Mouse (Mus musculus): ENCODE results near the gene Tcf20.
A peak's percentile ranks its signal among the peaks of the same experiment; 100 is the strongest.

Gene Tcf20

GRCm38 (mm10) chr15:82958253-82958701 lies 29.4 kb downstream of the Tcf20 start:
- DNase-seq (ENCODE audit: low spot score), result no peak

GRCm38 (mm10) chr15:82956721-82957120 lies 31.0 kb downstream of the Tcf20 start:
- no peak for DNase-seq (ENCODE audit: low spot score)

DNA sequence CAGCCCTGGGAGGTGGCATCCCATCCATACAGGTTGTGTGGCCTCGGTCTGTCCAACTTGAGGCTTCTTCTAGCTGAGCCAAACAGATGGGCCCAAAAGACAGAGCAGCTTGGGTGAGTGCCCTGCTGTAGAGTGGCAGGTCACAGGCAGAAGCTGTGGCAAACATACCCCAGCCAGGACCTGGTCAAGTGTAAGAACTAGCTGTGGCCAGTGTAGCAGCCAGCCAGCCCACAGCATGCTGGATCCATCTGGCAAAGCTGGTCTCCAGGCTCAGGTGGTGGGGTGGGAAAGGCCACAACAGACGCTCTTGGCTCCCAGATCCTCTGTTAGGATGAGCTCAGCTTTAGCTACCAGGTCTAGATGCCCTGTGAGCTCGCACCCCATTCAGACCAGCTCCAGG lies 31.4 kb downstream of the Tcf20 start:
- no peak for DNase-seq (ENCODE audit: low spot score)

DNA sequence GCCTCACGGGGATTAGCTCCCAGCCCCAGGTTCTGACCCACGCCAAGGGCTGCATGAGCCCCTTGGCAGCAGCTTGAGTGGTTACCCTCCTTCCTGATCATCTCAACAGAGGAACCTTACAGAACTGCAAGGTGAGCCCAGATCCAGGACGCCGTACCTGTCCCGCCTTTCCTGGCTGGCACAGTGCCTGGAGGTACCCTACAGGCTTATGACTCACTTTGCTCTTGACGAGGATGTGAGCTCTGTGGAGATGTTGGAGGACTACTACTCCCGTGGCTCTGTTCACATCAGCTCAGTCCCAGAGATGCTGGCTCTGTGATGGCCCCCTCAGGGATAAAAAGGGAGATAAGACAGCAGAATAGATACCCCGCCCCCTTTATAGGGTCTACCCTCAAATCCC lies 32.4 kb downstream of the Tcf20 start:
- DNase-seq (ENCODE audit: low spot score), result no peak

DNA sequence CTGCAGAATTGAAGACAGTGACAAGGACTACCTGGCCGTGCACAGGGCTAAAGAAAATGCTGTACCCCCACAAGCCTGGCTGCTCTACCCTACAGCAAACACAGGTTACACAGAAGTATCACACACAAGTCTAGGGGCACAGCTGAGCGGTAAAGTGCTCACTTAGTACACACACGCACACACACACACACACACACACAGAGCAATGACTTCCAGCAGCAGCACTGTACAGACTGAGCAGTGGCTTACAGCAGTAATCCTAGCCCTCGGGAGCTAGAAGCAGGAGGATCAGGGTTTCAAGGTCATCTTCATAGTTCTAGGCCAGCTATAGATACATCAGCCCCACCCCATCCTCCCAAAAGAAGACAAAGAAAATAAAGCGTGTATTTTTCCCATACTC lies 33.6 kb downstream of the Tcf20 start:
- DNase-seq (ENCODE audit: low spot score), result no peak

DNA sequence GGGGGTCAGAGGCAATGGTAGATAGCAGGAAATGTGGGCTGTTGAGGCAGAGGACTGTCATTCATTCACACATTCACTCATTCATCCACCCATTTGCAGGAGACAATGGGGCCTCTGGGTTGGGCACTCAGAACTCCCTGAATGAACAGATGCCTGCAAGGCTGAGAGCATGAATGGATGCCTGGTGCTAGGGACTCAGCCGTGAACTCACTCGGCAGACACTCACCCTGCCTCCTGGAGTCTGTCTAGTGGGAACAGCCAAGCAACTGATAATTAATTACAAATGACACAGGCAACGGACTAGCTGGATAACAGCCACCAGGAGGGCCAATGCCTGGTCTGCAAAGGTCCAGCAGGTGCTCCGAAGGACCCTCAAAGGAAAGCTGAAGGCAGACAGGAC lies 34.6 kb downstream of the Tcf20 start:
- DNase-seq (ENCODE audit: low spot score), result no peak

- DNase-seq (ENCODE audit: low spot score), result peak; percentile 74
Measured at GRCm38 (mm10) chr15:82952292-82952705, 35.4 kb downstream of the Tcf20 start.

DNA sequence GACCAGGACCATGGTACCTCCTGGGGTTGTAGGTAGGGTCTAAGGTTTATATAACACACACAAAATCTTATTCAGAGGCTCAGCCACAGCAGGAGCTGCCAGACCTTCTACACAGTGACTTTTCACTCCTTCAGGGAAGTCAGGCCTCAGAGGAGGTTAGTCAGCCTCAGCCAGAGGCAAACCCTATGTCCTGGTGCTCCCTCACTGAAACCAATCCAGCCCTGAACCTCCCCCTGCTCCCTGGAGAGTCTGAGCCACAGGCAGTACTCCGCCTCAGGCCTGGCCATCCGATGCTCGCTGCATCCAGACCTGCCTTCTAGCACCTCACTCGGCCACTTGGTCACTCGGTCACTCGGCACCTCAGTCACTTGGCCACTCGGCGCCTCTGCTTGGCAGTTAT lies 37.4 kb downstream of the Tcf20 start:
- no peak for DNase-seq (ENCODE audit: low spot score)

- DNase-seq (ENCODE audit: low spot score), result no peak
Measured at GRCm38 (mm10) chr15:82947431-82947830, 40.2 kb downstream of the Tcf20 start.

DNA sequence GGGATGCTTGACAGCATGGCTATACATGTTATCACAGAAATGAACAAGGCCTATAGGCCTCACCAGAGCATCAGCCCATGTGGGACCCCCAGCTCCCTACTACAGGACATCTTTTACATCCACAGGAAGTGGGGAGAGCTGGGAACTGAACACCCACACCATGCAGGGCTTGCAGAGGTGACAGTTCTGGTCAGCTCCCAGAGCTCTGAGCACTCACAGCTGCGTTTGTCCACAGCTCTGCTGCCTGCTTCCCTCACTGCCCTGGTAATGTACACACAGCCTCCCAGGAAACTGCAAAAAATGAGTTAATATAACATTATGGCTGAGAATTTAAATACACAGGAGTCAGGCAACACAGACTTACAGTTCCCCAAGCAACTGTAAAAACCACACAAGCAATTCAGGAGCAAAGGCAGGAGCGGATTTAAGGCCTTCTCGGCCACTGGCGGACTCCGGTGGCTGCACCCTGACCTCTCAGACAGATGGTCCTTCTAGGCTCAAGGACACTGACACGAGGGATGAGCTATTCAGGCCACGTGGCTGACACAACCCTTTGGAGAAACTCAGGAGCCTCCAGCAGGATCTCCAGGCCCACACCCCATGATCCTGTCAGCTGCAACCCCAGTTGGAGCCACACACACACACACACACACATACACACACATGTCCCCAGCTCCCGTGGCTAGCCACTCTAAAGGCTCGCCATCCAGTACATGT lies 43.0 kb downstream of the Tcf20 start:
- DNase-seq (ENCODE audit: low spot score), result no peak

DNA sequence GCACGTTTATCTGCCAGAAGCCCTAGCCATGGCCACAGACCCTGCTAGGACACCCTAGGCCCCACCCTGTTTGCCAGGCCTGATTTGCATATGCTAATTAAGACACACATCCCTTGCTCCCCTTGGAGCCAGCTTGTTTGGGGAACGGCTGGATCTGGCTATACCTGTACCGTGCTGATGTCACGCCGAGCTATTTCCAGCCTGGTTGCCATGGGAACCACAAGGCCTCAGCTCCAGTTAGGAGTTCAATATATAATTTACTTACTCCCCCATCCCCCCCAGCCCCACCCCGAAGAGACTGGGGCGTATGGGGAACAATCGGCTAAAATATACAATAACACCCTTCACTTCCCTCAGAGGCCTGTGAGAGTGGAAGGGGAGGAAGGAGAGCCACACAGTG lies 45.9 kb downstream of the Tcf20 start:
- DNase-seq (ENCODE audit: low spot score), result no peak

GRCm38 (mm10) chr15:82940494-82941214 lies 47.0 kb downstream of the Tcf20 start:
- no peak for DNase-seq (ENCODE audit: low spot score)

DNA sequence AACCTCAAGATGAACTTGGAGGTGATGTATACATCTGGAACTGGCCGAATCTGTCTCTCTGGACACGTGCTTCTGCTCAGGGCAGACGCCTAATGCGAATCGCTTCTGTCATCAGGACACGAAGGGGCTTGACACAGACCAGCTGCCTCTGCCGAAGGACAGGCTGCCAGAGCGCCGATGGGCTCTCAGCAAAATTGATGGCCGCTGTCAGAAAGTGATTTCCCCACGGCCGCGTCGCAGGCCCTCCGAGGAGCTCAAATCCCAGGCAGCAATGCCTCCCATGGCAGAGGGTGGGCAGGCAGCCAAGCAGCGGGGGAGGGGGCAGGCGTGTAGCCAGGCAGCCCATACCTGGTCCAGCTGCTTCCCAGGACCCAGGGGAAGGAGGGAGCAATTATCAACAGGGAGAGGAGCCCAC lies 49.5 kb downstream of the Tcf20 start:
- DNase-seq (ENCODE audit: low spot score), result peak; percentile 63

DNA sequence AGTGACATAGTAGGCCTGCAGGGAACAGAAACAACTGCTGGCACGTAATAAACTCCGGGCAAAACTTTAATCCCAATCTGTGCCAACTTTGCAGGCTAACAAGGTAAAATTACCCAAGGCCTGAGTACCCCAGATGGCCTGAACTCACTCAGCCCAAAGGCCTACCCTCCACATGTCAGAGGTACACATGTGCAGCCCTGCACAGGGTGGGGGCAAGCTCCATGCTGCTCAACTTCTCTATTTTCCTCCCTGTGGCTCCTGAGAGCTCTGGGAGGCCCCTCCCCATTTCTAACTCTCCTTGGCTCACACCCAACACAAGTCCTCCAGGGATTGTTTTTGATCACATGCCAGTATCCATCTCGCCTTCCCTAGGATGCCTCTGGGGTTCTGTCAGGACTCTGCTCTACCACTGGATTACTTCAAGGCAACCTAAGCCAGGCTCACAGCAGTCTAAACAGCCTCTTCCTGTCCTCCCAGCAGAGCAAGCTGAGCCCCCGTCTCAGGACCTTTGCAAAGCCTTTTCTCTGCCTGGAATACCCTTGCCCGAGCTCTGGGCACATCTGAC lies 50.2 kb downstream of the Tcf20 start:
- no peak for DNase-seq (ENCODE audit: low spot score)

- no peak for DNase-seq (ENCODE audit: low spot score)
Measured at GRCm38 (mm10) chr15:82934971-82935370, 52.7 kb downstream of the Tcf20 start.

DNA sequence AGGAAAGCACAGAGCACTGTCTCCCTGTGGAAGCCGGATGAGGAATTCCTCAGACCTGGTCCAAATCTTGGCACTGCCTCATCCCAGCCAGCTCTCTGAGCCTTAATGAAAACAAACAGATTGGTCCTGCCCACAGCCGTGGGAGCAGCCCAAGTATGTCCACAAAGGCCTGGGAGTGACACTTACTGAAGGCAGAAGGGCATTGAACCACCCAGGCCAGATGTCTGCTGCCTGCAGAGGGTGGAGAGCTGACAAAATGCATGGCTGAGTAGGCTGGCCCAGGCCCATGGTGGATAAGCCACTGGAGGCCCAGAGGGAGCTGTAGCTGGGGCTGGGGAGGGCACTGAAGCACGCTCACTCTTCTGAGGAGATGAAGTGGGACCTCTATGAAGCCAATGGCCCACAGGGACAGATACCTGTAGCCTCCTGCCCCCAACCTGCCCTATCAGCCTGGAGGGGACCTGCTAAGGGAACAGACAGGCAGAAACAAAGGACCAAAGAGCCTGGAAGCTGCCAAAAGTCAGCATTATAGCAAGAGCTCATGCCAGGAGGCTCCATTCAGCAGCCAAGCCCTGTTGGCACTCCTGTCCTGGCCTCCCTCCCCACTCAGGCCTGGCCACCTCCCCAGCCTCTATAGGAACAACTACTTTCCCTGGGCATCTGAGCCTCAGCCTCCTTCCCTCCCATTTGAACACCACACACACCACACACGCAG lies 54.6 kb downstream of the Tcf20 start:
- no peak for DNase-seq (ENCODE audit: low spot score)

- DNase-seq (ENCODE audit: low spot score), result no peak
Measured at GRCm38 (mm10) chr15:82931436-82931835, 56.2 kb downstream of the Tcf20 start.

DNA sequence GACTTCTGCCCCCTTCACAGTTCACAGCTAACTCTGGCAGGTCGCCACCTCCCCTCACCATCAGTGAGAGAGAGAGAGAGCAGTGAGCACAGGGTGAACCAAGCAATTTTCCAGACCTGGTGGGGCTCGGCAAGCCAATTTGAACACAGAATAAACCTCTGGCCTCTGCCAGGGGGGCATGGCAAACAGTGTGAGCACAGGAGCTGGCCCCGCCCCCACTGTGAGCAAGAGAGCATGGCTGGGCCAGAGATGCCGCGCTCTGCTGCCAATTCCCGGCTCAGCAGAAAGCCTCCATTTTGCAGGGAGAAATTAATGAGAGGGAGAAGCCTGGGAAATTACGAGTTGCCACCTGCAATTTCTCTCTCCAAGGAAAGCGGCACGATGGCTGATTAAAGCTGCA lies 58.1 kb downstream of the Tcf20 start:
- no peak for DNase-seq (ENCODE audit: low spot score)

GRCm38 (mm10) chr15:82928844-82929243 lies 58.8 kb downstream of the Tcf20 start:
- DNase-seq (ENCODE audit: low spot score), result no peak

DNA sequence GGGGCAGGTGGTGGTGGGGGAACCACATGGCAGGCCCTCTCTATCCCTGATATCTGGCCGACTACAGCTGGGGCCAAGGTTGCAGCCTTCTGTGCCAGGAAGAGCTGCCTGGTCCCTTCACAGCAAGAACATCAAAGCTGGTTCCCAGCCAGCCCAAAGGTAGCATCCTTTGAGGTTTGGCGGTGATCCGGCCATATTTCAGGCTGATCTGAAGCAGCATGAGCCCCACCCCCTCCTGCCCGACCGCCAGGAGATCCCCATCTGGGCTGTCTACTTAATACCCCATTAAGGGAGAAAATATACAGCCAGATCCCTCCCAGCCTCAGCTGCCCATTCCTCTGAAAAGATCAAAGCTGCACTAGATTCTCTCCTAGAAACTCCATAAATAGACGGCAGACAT lies 59.6 kb downstream of the Tcf20 start:
- peak; percentile 51 for DNase-seq (ENCODE audit: low spot score)

DNA sequence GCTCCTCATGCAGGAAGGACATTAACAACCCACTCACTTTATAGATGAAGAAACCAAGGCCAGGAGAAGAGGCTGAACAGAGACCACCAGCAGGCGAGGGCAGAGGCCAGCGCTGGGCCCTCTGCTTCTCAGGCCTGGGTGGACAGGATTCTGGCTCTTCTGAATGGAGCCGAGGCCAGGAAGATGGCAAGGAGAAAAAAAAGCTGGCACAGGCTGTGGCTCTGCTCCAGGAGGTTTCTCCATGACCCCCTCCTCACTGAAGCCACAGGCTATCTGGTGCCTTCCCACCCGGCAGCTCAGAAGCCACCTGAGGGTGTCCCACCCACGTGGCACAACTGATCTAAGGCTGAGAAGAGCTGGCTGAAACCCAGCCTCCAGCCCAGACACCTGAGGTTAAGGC lies 60.6 kb downstream of the Tcf20 start:
- DNase-seq (ENCODE audit: low spot score), result no peak

- peak; percentile 83 for DNase-seq (ENCODE audit: low spot score)
Measured at GRCm38 (mm10) chr15:82924679-82925425, 62.8 kb downstream of the Tcf20 start.
